ENCODE assay signal across 8 mouse cellular contexts in genomic region chr1:91801844-91802366, GRCm38 (mm10). TPM values are rescaled to one million over a fixed set of nuclear protein-coding genes. Genes with fewer than 3 reads are reported as not detected.
DNase-seq lines count a peak whose midpoint lies in the region; ATAC-seq lines count a peak whose summit lies in the region.

No protein-coding gene starts in this region.

- H3K27me3 ChIP-seq in intestine, embryonic 14.5 days (replicated peaks; ENCODE audit: control insufficient read depth, insufficient read depth, low read length), result peaks cover 42% of the 10 kb centered on the region
- H3K27me3 ChIP-seq in neural tube, embryonic 14.5 days (ENCODE audit: control insufficient read depth, insufficient read depth, low read length), result peaks cover 40% of the 10 kb centered on the region

- no peak overlapping the region; the same call in 1 of the 2 replicates for H3K27ac ChIP-seq in intestine, embryonic 14.5 days (ENCODE audit: low read depth)
- no peak overlapping the region for H3K27ac ChIP-seq in neural tube, embryonic 14.5 days (ENCODE audit: low read depth, low read length)

- WGBS in intestine, embryonic 14.5 days, result 2% methylated on average over 45 of the region's 45 CpGs
- WGBS in neural tube, embryonic 14.5 days, result under 1% methylated on average over 45 of the region's 45 CpGs

- H3K4me1 ChIP-seq in intestine, embryonic 14.5 days (replicated peaks; ENCODE audit: control insufficient read depth, insufficient read depth, low read length), result peaks cover 24% of the 10 kb centered on the region
- peaks cover 5% of the 10 kb centered on the region; the same call in 1 of the 2 replicates for H3K4me1 ChIP-seq in neural tube, embryonic 14.5 days (ENCODE audit: control insufficient read depth, insufficient read depth, low read length)

- H3K4me2 ChIP-seq in intestine, embryonic 14.5 days (ENCODE audit: low read length), result peak overlapping the region; percentile 83
- peak overlapping the region; percentile 76 for H3K4me2 ChIP-seq in neural tube, embryonic 14.5 days (ENCODE audit: low read depth, low read length)

- H3K4me3 ChIP-seq in intestine, embryonic 14.5 days (ENCODE audit: low read depth, low read length), result peak overlapping the region; percentile 55
- peak overlapping the region; percentile 38 for H3K4me3 ChIP-seq in neural tube, embryonic 14.5 days (ENCODE audit: low read depth, low read length)

- H3K9ac ChIP-seq in intestine, embryonic 14.5 days (ENCODE audit: low read length), result peak overlapping the region; percentile 56
- H3K9ac ChIP-seq in neural tube, embryonic 14.5 days (replicated peaks; ENCODE audit: low read depth, low read length), result peak overlapping the region; percentile 39

- no peaks in the 10 kb centered on the region for H3K9me3 ChIP-seq in intestine, embryonic 14.5 days (ENCODE audit: control insufficient read depth, low read length)
- H3K9me3 ChIP-seq in neural tube, embryonic 14.5 days (ENCODE audit: control insufficient read depth, low read length), result no peaks in the 10 kb centered on the region

- H3K36me3 ChIP-seq in intestine, embryonic 14.5 days (ENCODE audit: control insufficient read depth, insufficient read depth, low read length), result no peaks in the 10 kb centered on the region
- H3K36me3 ChIP-seq in neural tube, embryonic 14.5 days (ENCODE audit: control insufficient read depth, insufficient read depth, low read length), result no peaks in the 10 kb centered on the region

- peak; percentile 90 for DNase-seq in heart, adult 11 months
- no peak for DNase-seq in heart, adult 9 months (ENCODE audit: low spot score in 2 of 2)
- DNase-seq in right cerebral cortex, adult 2 months (ENCODE audit: low spot score in 2 of 2), result peak; percentile 34 to 54
- no peak for DNase-seq in right cerebral cortex, postnatal 4 days
- peak; percentile 75 for DNase-seq in intestine, embryonic 14.5 days (ENCODE audit: low spot score)
- no peak for DNase-seq in cerebellum, postnatal 4 days (ENCODE audit: low spot score in 2 of 2)
- no peak for DNase-seq in adrenal gland, adult 2 months

- ATAC-seq in intestine, embryonic 14.5 days (replicated peaks; ENCODE audit: low FRiP score, low TSS enrichment, low read depth), result peak; percentile 37; the same call in 1 of the 2 replicates
- ATAC-seq in neural tube, embryonic 14.5 days (ENCODE audit: low read depth), result peak; percentile 56; the same call in 1 of the 2 replicates

RNA-seq across cellular contexts. Expression of gene Twist2, which starts 0.6 kb away (rescaled TPM):
- 7.1 and 9.7 TPM in 2 replicates for polyA plus RNA-seq in intestine, embryonic 14.5 days (2014; fragmentation: Nextera tagmentation; extraction: Ambion mirVana)
- polyA plus RNA-seq in neural tube, embryonic 14.5 days (2014; fragmentation: Nextera tagmentation; extraction: Ambion mirVana), result 1.3 and 1.4 TPM in 2 replicates
- total RNA-seq in adrenal gland, adult 2 months (2021), result 1 to 10 TPM; 2.0 to 4.4 TPM
- polyA plus RNA-seq in adrenal gland, adult 2 months (2012; rRNA removed), result 14.4 and 15.2 TPM in 2 replicates

Comparison
In these comparisons a context has a peak if more than half of its experiments do, and no peak if none do; other contexts are left out.
1. DNase-seq: peak in heart, adult 11 months (single experiment), right cerebral cortex, adult 2 months (2 of 2) and intestine, embryonic 14.5 days (single experiment); none in heart, adult 9 months (0 of 2), right cerebral cortex, postnatal 4 days (single experiment), cerebellum, postnatal 4 days (0 of 2) and adrenal gland, adult 2 months (single experiment).